23 mouse cellular contexts compared by ENCODE assay signal in the genomic region with DNA sequence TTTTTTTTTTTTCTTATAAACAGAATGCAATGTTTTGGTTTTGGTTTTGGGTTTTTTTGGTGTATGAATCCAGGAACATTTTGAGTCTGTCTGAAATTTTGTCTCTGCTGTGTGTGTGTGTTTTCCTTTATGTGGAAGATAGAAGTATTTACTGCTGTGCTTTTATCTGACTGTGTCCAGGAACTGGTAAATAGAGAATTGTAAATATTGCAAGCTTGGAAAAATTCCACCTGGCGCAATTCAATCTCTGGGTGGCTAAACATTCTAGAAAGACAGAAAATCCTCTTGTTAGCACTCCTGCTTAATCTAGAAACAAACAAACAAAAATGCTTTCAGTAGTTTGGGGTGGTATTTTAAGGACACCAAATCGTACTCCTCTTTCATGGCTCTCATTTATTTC.
DNase-seq lines count a peak whose midpoint lies in the region; ATAC-seq and TF ChIP-seq lines count a peak whose summit lies in the region.
"Had no signal": no experiment of that assay in that cellular context is flagged by ENCODE, and none has a peak within 500 bp of the region (broad histone marks: within the 10 kb centered on the region; RNA-seq: fewer than 3 reads in every experiment).

No protein-coding gene starts in this region.

- no peak for TF ChIP-seq POLR2A in liver, adult 2 months (IDR thresholded peaks at IDR 0.05; ENCODE audit: extremely low read depth, insufficient read depth, low read length)

- H3K27ac ChIP-seq in liver, adult 2 months (replicated peaks; ENCODE audit: insufficient read depth, low read depth, low read length) = no peak overlapping the region
- H3K27ac ChIP-seq in liver, embryonic 12.5 days = no peak overlapping the region
- H3K27ac ChIP-seq in lung, embryonic 14.5 days (ENCODE audit: low read depth) = no peak overlapping the region
- no peak overlapping the region for H3K27ac ChIP-seq in midbrain, embryonic 11.5 days (ENCODE audit: low read depth, low read length)
- no peak overlapping the region for H3K27ac ChIP-seq in midbrain, embryonic 13.5 days

- H3K4me3 ChIP-seq in liver, adult 2 months (ENCODE audit: insufficient read depth, low read depth, low read length) = no peak overlapping the region
- no peak overlapping the region for H3K4me3 ChIP-seq in liver, embryonic 12.5 days
- no peak overlapping the region for H3K4me3 ChIP-seq in lung, embryonic 14.5 days (ENCODE audit: low read depth, low read length)
- no peak overlapping the region for H3K4me3 ChIP-seq in midbrain, embryonic 11.5 days (ENCODE audit: low read depth, low read length)
- H3K4me3 ChIP-seq in midbrain, embryonic 13.5 days (replicated peaks) = no peak overlapping the region

- peak; percentile 86 for DNase-seq in liver, adult 2 months (ENCODE audit: extremely low read depth, low read depth, low spot score)
- peak; percentile 18 for DNase-seq in lung, embryonic 14.5 days
- DNase-seq in lung, adult 18-20 months = no peak
- DNase-seq in midbrain, embryonic 11.5 days (ENCODE audit: low spot score, missing footprints) = peak; percentile 59
- peak; percentile 12 for DNase-seq in adipocyte (ENCODE audit: low spot score)
- no peak for DNase-seq in urinary bladder, postnatal 14 days (ENCODE audit: low spot score)
- DNase-seq: adrenal gland, adult 2 months; adrenal gland, adult 8-10 months; adrenal gland, postnatal 10 days; adrenal gland, postnatal 14 days; adrenal gland, postnatal 25 days; adrenal gland, postnatal 36 days; B cell, adult 2 months; cerebellum, adult 11 months; cerebellum, adult 11-12 months; cerebellum, adult 18-20 months had no signal

- ATAC-seq in liver, embryonic 12.5 days = no peak
- no peak for ATAC-seq in lung, embryonic 14.5 days (ENCODE audit: insufficient read depth)
- ATAC-seq in midbrain, embryonic 11.5 days (ENCODE audit: low FRiP score) = no peak
- no peak for ATAC-seq in midbrain, embryonic 13.5 days
- ATAC-seq: activated CD4-positive, CD25-positive, alpha-beta regulatory T cell, adult 4 months; CD4-positive, CD25-positive, alpha-beta regulatory T cell, adult 4 months; Patski had no signal

- H3K79me2 ChIP-seq in liver, adult 2 months (ENCODE audit: control insufficient read depth, insufficient read depth, low read length) = no peaks in the 10 kb centered on the region

- H3K4me1 ChIP-seq in liver, adult 2 months (ENCODE audit: control insufficient read depth, insufficient read depth, low read length) = peaks cover 4% of the 10 kb centered on the region
- H3K4me1 ChIP-seq in liver, embryonic 12.5 days = no peaks in the 10 kb centered on the region
- no peaks in the 10 kb centered on the region for H3K4me1 ChIP-seq in lung, embryonic 14.5 days (ENCODE audit: insufficient read depth)
- no peaks in the 10 kb centered on the region for H3K4me1 ChIP-seq in midbrain, embryonic 11.5 days (ENCODE audit: control insufficient read depth, insufficient read depth, low read length)
- H3K4me1 ChIP-seq in midbrain, embryonic 13.5 days (replicated peaks) = no peaks in the 10 kb centered on the region

- 6% methylated on average over 2 of the region's 2 CpGs for WGBS in liver, adult 2 months
- WGBS in liver, embryonic 12.5 days (ENCODE audit: insufficient replicate concordance) = 62% methylated on average over 2 of the region's 2 CpGs
- 32% methylated on average over 2 of the region's 2 CpGs for WGBS in lung, embryonic 14.5 days
- WGBS in midbrain, embryonic 11.5 days = 65% methylated on average over 2 of the region's 2 CpGs
- 72% methylated on average over 2 of the region's 2 CpGs for WGBS in midbrain, embryonic 13.5 days

- no peak for TF ChIP-seq CTCF in liver, adult 2 months (IDR thresholded peaks at IDR 0.05; ENCODE audit: low read depth, low read length)
- no peak for TF ChIP-seq CTCF in lung, embryonic 14.5 days (IDR thresholded peaks at IDR 0.05; ENCODE audit: low read depth)

- H3K9me3 ChIP-seq in liver, embryonic 12.5 days (replicated peaks) = no peaks in the 10 kb centered on the region
- no peaks in the 10 kb centered on the region for H3K9me3 ChIP-seq in lung, embryonic 14.5 days (ENCODE audit: low read depth, low read length)
- H3K9me3 ChIP-seq in midbrain, embryonic 11.5 days (ENCODE audit: control insufficient read depth, low read length) = no peaks in the 10 kb centered on the region
- H3K9me3 ChIP-seq in midbrain, embryonic 13.5 days = no peaks in the 10 kb centered on the region

- peaks cover 5% of the 10 kb centered on the region; the same call in 1 of the 2 replicates for H3K27me3 ChIP-seq in liver, adult 2 months (ENCODE audit: control insufficient read depth, insufficient read depth, low read length)
- no peaks in the 10 kb centered on the region for H3K27me3 ChIP-seq in liver, embryonic 12.5 days (replicated peaks)
- no peaks in the 10 kb centered on the region for H3K27me3 ChIP-seq in lung, embryonic 14.5 days (ENCODE audit: insufficient read depth, low read length)
- no peaks in the 10 kb centered on the region for H3K27me3 ChIP-seq in midbrain, embryonic 11.5 days (ENCODE audit: control insufficient read depth, insufficient read depth, low read length)
- no peaks in the 10 kb centered on the region for H3K27me3 ChIP-seq in midbrain, embryonic 13.5 days
- H3K27me3 ChIP-seq: CH12.LX, Patski had no signal

- no peak overlapping the region for H3K9ac ChIP-seq in liver, adult 2 months (ENCODE audit: low read depth, low read length)
- H3K9ac ChIP-seq in liver, embryonic 12.5 days = no peak overlapping the region
- H3K9ac ChIP-seq in lung, embryonic 14.5 days = no peak overlapping the region
- H3K9ac ChIP-seq in midbrain, embryonic 11.5 days (ENCODE audit: low read length) = no peak overlapping the region
- H3K9ac ChIP-seq in midbrain, embryonic 13.5 days (replicated peaks) = no peak overlapping the region

- no peak overlapping the region for H3K4me2 ChIP-seq in liver, embryonic 12.5 days
- H3K4me2 ChIP-seq in lung, embryonic 14.5 days = no peak overlapping the region
- no peak overlapping the region for H3K4me2 ChIP-seq in midbrain, embryonic 11.5 days
- H3K4me2 ChIP-seq in midbrain, embryonic 13.5 days (replicated peaks) = no peak overlapping the region

- no peaks in the 10 kb centered on the region for H3K36me3 ChIP-seq in liver, adult 2 months (ENCODE audit: control insufficient read depth, insufficient read depth, low read length)
- no peaks in the 10 kb centered on the region for H3K36me3 ChIP-seq in liver, embryonic 12.5 days
- H3K36me3 ChIP-seq in lung, embryonic 14.5 days (ENCODE audit: insufficient read depth) = no peaks in the 10 kb centered on the region
- H3K36me3 ChIP-seq in midbrain, embryonic 11.5 days (ENCODE audit: control insufficient read depth, insufficient read depth, low read length) = no peaks in the 10 kb centered on the region
- no peaks in the 10 kb centered on the region for H3K36me3 ChIP-seq in midbrain, embryonic 13.5 days
- H3K36me3 ChIP-seq: G1E had no signal

Comparison
In these comparisons a context has a peak if more than half of its experiments do, and no peak if none do; other contexts are left out.
1. DNase-seq: peak in liver, adult 2 months (single experiment), lung, embryonic 14.5 days (single experiment), midbrain, embryonic 11.5 days (single experiment) and adipocyte (single experiment); none in lung, adult 18-20 months (0 of 2) and urinary bladder, postnatal 14 days (single experiment).